Mouse (Mus musculus) midbrain, embryonic 16.5 days (tissue): ENCODE measurements at regions not wholly inside any gene's neighbourhood (a gene's known extent, or its start where the extent isn't known, plus 50 kb on each side); places are given as distances from the start of the nearest gene placed in this dataset.

Source experiments
- ATAC-seq: fragments of 200-750 bp; cut with Nextera tagmentation; 2 replicates; pipeline ENCODE4 v1.8.0; 2017; ENCODE audit warnings: moderate TSS enrichment
- H3K27ac ChIP-seq: fragments of 300-500 bp; sonication (generic); 2 replicates; pipeline ENCODE4 v1.5.1; 2014; ENCODE audit warnings: mild to moderate bottlenecking, low read length, mixed read lengths
- H3K27me3 ChIP-seq: fragments of 300-500 bp; sonication (generic); 2 replicates; pipeline ENCODE4 v1.6.1; 2014; ENCODE audit warnings: low read depth, low read length, mixed read lengths; ENCODE audit not compliant: control insufficient read depth, insufficient read depth
- H3K36me3 ChIP-seq: fragments of 300-500 bp; sonication (generic); 2 replicates; pipeline ENCODE4 v1.6.1; 2014; ENCODE audit warnings: mild to moderate bottlenecking, low read length, moderate library complexity, mixed read lengths; ENCODE audit not compliant: control insufficient read depth, insufficient read depth
- H3K4me1 ChIP-seq: fragments of 300-500 bp; sonication (generic); 2 replicates; pipeline ENCODE4 v1.6.1; 2014; ENCODE audit warnings: mild to moderate bottlenecking, low read length, mixed read lengths; ENCODE audit not compliant: control insufficient read depth, insufficient read depth
- H3K4me2 ChIP-seq: fragments of 300-500 bp; sonication (generic); 2 replicates; pipeline ENCODE4 v1.6.1; 2014; ENCODE audit warnings: mild to moderate bottlenecking, low read length, mixed read lengths
- H3K4me3 ChIP-seq: fragments of 300-500 bp; sonication (generic); 2 replicates; pipeline ENCODE4 v1.5.1; 2014; ENCODE audit warnings: low read depth, mild to moderate bottlenecking, low read length, moderate library complexity, mixed read lengths
- H3K9ac ChIP-seq: fragments of 300-500 bp; sonication (generic); 2 replicates; pipeline ENCODE4 v1.6.1; 2014; ENCODE audit warnings: low read depth, low read length, mixed read lengths
- H3K9me3 ChIP-seq: fragments of 300-500 bp; sonication (generic); replicated peaks from 2 replicates; pipeline ENCODE4 v1.6.1; 2014; ENCODE audit warnings: mild to moderate bottlenecking, low read length, mixed read lengths; ENCODE audit not compliant: control insufficient read depth, poor library complexity, severe bottlenecking
- WGBS: fragments of 180-500 bp; shearing (Covaris S2); extraction: QIAGEN DNeasy Blood & Tissue Kit; methylation state at CpG from one replicate; pipeline ENCODE4 v1.1.7; 2014; 5-methylcytosine and 5-hydroxymethylcytosine counted together

DNA sequence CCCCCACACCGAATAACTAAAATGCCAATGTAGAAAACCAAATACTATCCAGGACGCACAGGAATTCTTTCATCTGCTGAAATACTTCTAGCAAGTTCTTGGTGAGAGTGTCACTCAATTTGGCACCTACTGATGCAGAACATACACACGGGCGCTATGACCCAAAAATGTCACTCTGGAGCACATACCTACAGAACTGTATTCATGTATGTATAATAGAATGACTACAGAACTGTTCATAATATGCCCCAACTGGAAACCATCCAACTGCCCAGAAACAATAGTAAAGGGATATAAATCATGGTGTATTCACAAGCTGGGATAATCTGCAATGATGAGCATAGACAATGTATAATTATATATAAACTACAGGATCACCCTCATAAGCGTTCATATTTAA is 378.9 kb downstream of the Kif16b start:
- no peaks in the 10 kb centered on the region for H3K4me1 ChIP-seq
- H3K4me2 ChIP-seq: no peak overlapping the region
- ATAC-seq: no peak
- no peak overlapping the region for H3K9ac ChIP-seq
- H3K36me3 ChIP-seq: no peaks in the 10 kb centered on the region
- WGBS: 87% methylated on average over 5 of the region's 5 CpGs
- no peak overlapping the region for H3K4me3 ChIP-seq
- H3K27ac ChIP-seq: no peak overlapping the region
- no peaks in the 10 kb centered on the region; the same call in 1 of the 2 replicates for H3K9me3 ChIP-seq
- no peaks in the 10 kb centered on the region for H3K27me3 ChIP-seq

DNA sequence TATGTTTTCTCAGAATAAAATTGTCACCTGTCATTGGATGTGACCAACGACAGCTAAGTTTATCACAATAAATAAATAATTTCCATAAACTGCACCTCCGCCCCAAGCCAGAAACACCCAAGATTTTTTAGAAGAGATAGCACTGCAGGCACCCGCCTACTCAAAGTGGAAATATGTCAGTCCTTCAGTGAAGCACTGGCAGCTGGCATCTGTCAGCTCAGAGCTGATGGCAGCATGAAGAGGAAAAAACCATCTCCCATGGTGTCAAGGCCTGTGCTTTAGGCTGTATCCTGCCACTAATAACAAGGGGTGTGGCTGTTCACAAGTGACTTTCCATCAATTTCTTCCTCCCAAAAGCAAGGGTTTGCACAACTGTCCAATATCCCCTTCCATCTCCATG is 383.6 kb downstream of the Kif16b start:
- no peak overlapping the region for H3K9ac ChIP-seq
- H3K4me3 ChIP-seq: no peak overlapping the region
- H3K4me2 ChIP-seq: no peak overlapping the region
- 90% methylated on average over 3 of the region's 3 CpGs for WGBS
- no peaks in the 10 kb centered on the region; the same call in 1 of the 2 replicates for H3K9me3 ChIP-seq
- no peak overlapping the region for H3K27ac ChIP-seq
- no peaks in the 10 kb centered on the region; the same call in 1 of the 2 replicates for H3K27me3 ChIP-seq
- ATAC-seq: no peak
- H3K4me1 ChIP-seq: no peaks in the 10 kb centered on the region
- no peaks in the 10 kb centered on the region for H3K36me3 ChIP-seq

DNA sequence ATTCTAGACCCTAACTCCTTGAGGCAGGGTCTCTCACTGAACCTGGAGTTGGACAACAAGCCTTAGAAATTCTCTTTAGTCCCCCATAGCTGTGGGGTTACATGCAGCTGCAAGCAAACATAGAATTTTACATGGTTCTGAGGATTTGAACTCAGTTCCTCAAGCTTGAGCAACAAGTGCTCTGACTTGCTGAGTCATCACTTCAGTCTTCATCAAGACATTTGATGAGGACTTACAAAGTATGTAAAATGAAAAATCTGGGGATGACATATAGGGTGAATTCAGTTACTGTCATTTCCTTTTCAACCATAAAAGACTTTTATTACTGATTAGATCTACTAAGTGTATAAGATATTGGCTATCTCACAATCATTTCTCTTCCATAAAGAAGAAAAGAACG is 396.1 kb downstream of the Kif16b start:
- H3K4me2 ChIP-seq: no peak overlapping the region
- no peak overlapping the region for H3K9ac ChIP-seq
- 90% methylated on average over 1 of the region's 1 CpGs for WGBS
- no peaks in the 10 kb centered on the region for H3K27me3 ChIP-seq
- H3K36me3 ChIP-seq: no peaks in the 10 kb centered on the region
- no peaks in the 10 kb centered on the region for H3K9me3 ChIP-seq
- H3K27ac ChIP-seq: no peak overlapping the region
- no peak overlapping the region for H3K4me3 ChIP-seq
- no peak for ATAC-seq
- H3K4me1 ChIP-seq: no peaks in the 10 kb centered on the region
